Mouse (Mus musculus) 3T3-L1 (cell line): ENCODE measurements around the gene Ggcx.
"Not testable (repeated sequence)": the region's sequence is repeated elsewhere in the genome, so short reads cannot be mapped to it uniquely, and the experiment has no call there.

Source experiments
- DNase-seq: peaks from one replicate; pipeline ENCODE4 v3.0.0-alpha.2; 2015; ENCODE audit warnings: low read depth, low spot score

The Ggcx gene

GRCm38 (mm10) chr6:72460036-72460801 is 46.1 kb downstream of the Ggcx start:
- peak; percentile 57 for DNase-seq

- DNase-seq = not testable (repeated sequence)
Measured at GRCm38 (mm10) chr6:72462550-72463257, 48.6 kb downstream of the Ggcx start.

- DNase-seq = no peak
Measured at GRCm38 (mm10) chr6:72465361-72466157, 51.5 kb downstream of the Ggcx start.

GRCm38 (mm10) chr6:72466171-72466570 is 52.1 kb downstream of the Ggcx start:
- no peak for DNase-seq

GRCm38 (mm10) chr6:72473264-72474041 is 59.3 kb downstream of the Ggcx start:
- peak; percentile 99 for DNase-seq

- DNase-seq = no peak
Measured at GRCm38 (mm10) chr6:72475221-72475985, 61.3 kb downstream of the Ggcx start.

GRCm38 (mm10) chr6:72476836-72477235 is 62.7 kb downstream of the Ggcx start:
- DNase-seq = no peak

- no peak for DNase-seq
Measured at GRCm38 (mm10) chr6:72477621-72478020, 63.5 kb downstream of the Ggcx start.

GRCm38 (mm10) chr6:72478691-72479090 is 64.6 kb downstream of the Ggcx start:
- DNase-seq = not testable (repeated sequence)

GRCm38 (mm10) chr6:72479645-72480421 is 65.7 kb downstream of the Ggcx start:
- DNase-seq = no peak

GRCm38 (mm10) chr6:72480422-72480702 is 66.3 kb downstream of the Ggcx start:
- no peak for DNase-seq
